Mouse (Mus musculus) common myeloid progenitor, adult 5-6 weeks (primary cell): Measurements from ENCODE around the gene Ankzf1. TPM values are rescaled to one million over a fixed set of nuclear protein-coding genes. Genes with fewer than 3 reads are reported as not detected.
"Not testable (repeated sequence)": the region's sequence is repeated elsewhere in the genome, so short reads cannot be mapped to it uniquely, and the experiment has no call there.

Source experiments
- ATAC-seq: replicated peaks from 2 replicates; pipeline ENCODE4 v1.8.0; 2016; ENCODE audit warnings: low read depth, mild to moderate bottlenecking, moderate TSS enrichment, inconsistent platforms; ENCODE audit not compliant: poor library complexity, severe bottlenecking
- total RNA-seq: library from RNA; stranded (forward); fragments of 200-1000, 187-1606 nt; gene quantifications from 2 replicates; pipeline ENCODE4 v1.2.3, GENCODE M21; 2017

Ankzf1 gene
- total RNA-seq, 1 experiment from 2014 or later = 17.3 TPM

GRCm38 (mm10) chr1:75221538-75221937, 29.6 kb downstream of the Ankzf1 start:
- no peak for ATAC-seq

- no peak for ATAC-seq
Measured at GRCm38 (mm10) chr1:75222926-75223325, 31.0 kb downstream of the Ankzf1 start.

- peak; percentile 65 for ATAC-seq
Measured at GRCm38 (mm10) chr1:75223532-75223931, 31.6 kb downstream of the Ankzf1 start.

GRCm38 (mm10) chr1:75225473-75225872, 33.5 kb downstream of the Ankzf1 start:
- ATAC-seq = no peak

GRCm38 (mm10) chr1:75226138-75226537, 34.2 kb downstream of the Ankzf1 start:
- no peak for ATAC-seq

- ATAC-seq = no peak
Measured at GRCm38 (mm10) chr1:75227653-75228052, 35.7 kb downstream of the Ankzf1 start.

- peak; percentile 81 for ATAC-seq
Measured at GRCm38 (mm10) chr1:75229158-75229557, 37.2 kb downstream of the Ankzf1 start.

- peak; percentile 10; the same call in 1 of the 2 replicates for ATAC-seq
Measured at GRCm38 (mm10) chr1:75230335-75230994, 38.5 kb downstream of the Ankzf1 start.

GRCm38 (mm10) chr1:75231224-75231623, 39.3 kb downstream of the Ankzf1 start:
- no peak for ATAC-seq

- no peak for ATAC-seq
Measured at GRCm38 (mm10) chr1:75231664-75232152, 39.8 kb downstream of the Ankzf1 start, which contains the start of gene A630095N17Rik. A630095N17Rik (minus strand) TSS chr1:75232102.

GRCm38 (mm10) chr1:75232489-75232888, 40.5 kb downstream of the Ankzf1 start:
- not testable (repeated sequence) for ATAC-seq

- ATAC-seq = peak; percentile 75
Measured at GRCm38 (mm10) chr1:75234606-75235005, 42.7 kb downstream of the Ankzf1 start.

- peak; percentile 66 for ATAC-seq
Measured at GRCm38 (mm10) chr1:75236117-75237050, 44.4 kb downstream of the Ankzf1 start, which contains the start of gene Dnajb2. Dnajb2 (plus strand) TSS chr1:75236406.

- no peak for ATAC-seq
Measured at GRCm38 (mm10) chr1:75239591-75239990, 47.6 kb downstream of the Ankzf1 start.

GRCm38 (mm10) chr1:75243411-75243810, 51.5 kb downstream of the Ankzf1 start:
- ATAC-seq = no peak

- ATAC-seq = no peak
Measured at GRCm38 (mm10) chr1:75244175-75244826, 52.4 kb downstream of the Ankzf1 start.

- ATAC-seq = peak; percentile 89
Measured at GRCm38 (mm10) chr1:75244836-75245235, 52.9 kb downstream of the Ankzf1 start.

- no peak for ATAC-seq
Measured at GRCm38 (mm10) chr1:75247071-75247930, 55.4 kb downstream of the Ankzf1 start.

GRCm38 (mm10) chr1:75248041-75248772, 56.3 kb downstream of the Ankzf1 start:
- ATAC-seq = no peak
